Mouse (Mus musculus): ENCODE measurements around the gene Angptl1.

- no peak for TF ChIP-seq CTCF (IDR thresholded peaks at IDR 0.05; ENCODE audit: low read depth)
- no peak for TF ChIP-seq EP300 (IDR thresholded peaks at IDR 0.05; ENCODE audit: low read depth)
These were observed 16.2 kb downstream of the Angptl1 start for GRCm38 (mm10) chr1:156854558-156854957.

Measured in liver, embryonic 14.5 days (tissue).